Mouse (Mus musculus) left cerebral cortex, postnatal 10 days (tissue): ENCODE results near the gene Parn. TPM values are rescaled to one million over a fixed set of nuclear protein-coding genes. Genes with fewer than 3 reads are reported as not detected.

ENCODE experiments used
- DNase-seq, 2 experiments: peaks; one replicate each; pipeline ENCODE4 v3.0.0; 2021 to 2022; ENCODE audit warnings: low spot score in 2 of 2, mixed read lengths in 1 of 2; ENCODE audit errors: extremely low spot score in 1 of 2
- intact Hi-C: fragments of 180-260 bp; cut with DNase I; formaldehyde crosslinking; loops from one replicate; pipeline ENCODE4 v1.15.1; 2025
- total RNA-seq, 2 experiments: library from RNA; stranded (reverse); gene quantifications; 2 replicates each; pipeline ENCODE4 v1.2.3; 2021

The Parn gene
- total RNA-seq, 2 experiments from 2014 or later = 28.6 to 29.5 TPM

- intact Hi-C loops = no loop called here
Observed at GRCm38 (mm10) chr16:13516214-13516613, 151.8 kb downstream of the Parn start.

GRCm38 (mm10) chr16:13515524-13515923 lies 152.4 kb downstream of the Parn start:
- intact Hi-C loops = no loop called here
- DNase-seq = no peak

More at GRCm38 (mm10) chr16:13516214-13516613, 151.8 kb downstream of the Parn start:
- no peak for DNase-seq

- no peak for DNase-seq
- intact Hi-C loops = no loop called here
Observed at GRCm38 (mm10) chr16:13505055-13505454, 162.9 kb downstream of the Parn start.

- no peak for DNase-seq
Observed at GRCm38 (mm10) chr16:13504476-13504875, 163.5 kb downstream of the Parn start.

GRCm38 (mm10) chr16:13498923-13499322 lies 169.0 kb downstream of the Parn start:
- DNase-seq = no peak
- intact Hi-C loops = no loop called here

More at GRCm38 (mm10) chr16:13504476-13504875, 163.5 kb downstream of the Parn start:
- intact Hi-C loops = no loop called here

- intact Hi-C loops = no loop called here
- no peak for DNase-seq
Observed at GRCm38 (mm10) chr16:13493981-13494380, 174.0 kb downstream of the Parn start.

GRCm38 (mm10) chr16:13492996-13493395 lies 175.0 kb downstream of the Parn start:
- intact Hi-C loops = no loop called here
- DNase-seq = no peak

- no peak for DNase-seq
- intact Hi-C loops = no loop called here
Observed at GRCm38 (mm10) chr16:13491776-13492175, 176.2 kb downstream of the Parn start.

Other genes with a start within 250 kb of the Parn start
- 10 to 100 TPM; 36.8 to 39.0 TPM for gene Bfar, start 3.7 kb upstream of the Parn start, total RNA-seq
- gene 3110001I22Rik, start 3.8 kb upstream of the Parn start, total RNA-seq = 1 to 10 TPM; 3.2 to 5.5 TPM
- not detected for gene Pla2g10, start 62.8 kb upstream of the Parn start, total RNA-seq
- gene Rrn3, start 112.5 kb upstream of the Parn start, total RNA-seq = 10 to 100 TPM; 44.8 to 47.0 TPM
- gene Ntan1, start 150.7 kb upstream of the Parn start, total RNA-seq = 100 to 1,000 TPM in 1 of 2 experiments, 10 to 100 TPM in 1; 97.1 to 104 TPM
- 10 to 100 TPM; 73.0 to 73.4 TPM for gene Pdxdc1, start 235.0 kb upstream of the Parn start, total RNA-seq
- 10 to 100 TPM; 71.9 to 75.9 TPM for gene Mpv17l, start 235.0 kb upstream of the Parn start, total RNA-seq